Mouse (Mus musculus) G1E (cell line): ENCODE data around the gene Ilf3. TPM values are rescaled to one million over a fixed set of nuclear protein-coding genes. Genes with fewer than 3 reads are reported as not detected.

Experiments used
- ATAC-seq: 2 replicates; pipeline ENCODE4 v1.8.0; 2016; ENCODE audit warnings: mild to moderate bottlenecking; ENCODE audit not compliant: insufficient number of reproducible peaks, poor library complexity, low FRiP score, severe bottlenecking; ENCODE audit errors: extremely low read depth
- DNase-seq: peaks from one replicate; pipeline ENCODE4 v3.0.0; 2012; ENCODE audit warnings: low spot score
- H3K27me3 ChIP-seq: 2 replicates; pipeline ENCODE4 v1.6.1; 2012; ENCODE audit warnings: mild to moderate bottlenecking, low read length, inconsistent platforms; ENCODE audit not compliant: insufficient read depth
- H3K36me3 ChIP-seq: replicated peaks from 2 replicates; pipeline ENCODE3; 2012; ENCODE audit warnings: mild to moderate bottlenecking, inconsistent platforms
- H3K4me1 ChIP-seq: 2 replicates; pipeline ENCODE4 v1.6.1; 2012; ENCODE audit warnings: low read depth, low read length, inconsistent platforms, mixed read lengths; ENCODE audit not compliant: insufficient read depth
- H3K4me3 ChIP-seq: 2 replicates; pipeline ENCODE4 v1.5.1; 2012; ENCODE audit warnings: low read depth, mild to moderate bottlenecking, inconsistent platforms, low read length, moderate library complexity, mixed read lengths
- H3K9me3 ChIP-seq: replicated peaks from 2 replicates; pipeline ENCODE4 v1.6.1; 2012; ENCODE audit warnings: inconsistent platforms
- CTCF ChIP-seq: IDR thresholded peaks from 2 replicates; pipeline ENCODE4 v1.5.1; 2012; ENCODE audit warnings: low read depth, low read length, inconsistent platforms, mixed read lengths
- GATA1 ChIP-seq: IDR thresholded peaks from 2 replicates; pipeline ENCODE4 v1.6.1; 2012; ENCODE audit warnings: borderline replicate concordance, low read length, inconsistent platforms, mixed read lengths
- GATA2 ChIP-seq: IDR thresholded peaks from 2 replicates; pipeline ENCODE4 v1.6.1; 2012; ENCODE audit warnings: low read depth, low read length, inconsistent platforms, borderline replicate concordance
- POLR2AphosphoS5 ChIP-seq: IDR thresholded peaks from 2 replicates; pipeline ENCODE4 v1.6.1; 2012; ENCODE audit warnings: low read depth, low read length, inconsistent platforms; ENCODE audit not compliant: insufficient replicate concordance
- TAL1 ChIP-seq: conservative IDR thresholded peaks from 2 replicates; pipeline ENCODE4 v1.6.1; 2012; ENCODE audit warnings: low read depth, low read length, inconsistent platforms, mixed read lengths
- polyA plus RNA-seq: library from polyadenylated mRNA; stranded (reverse); fragments of >175 nt; gene quantifications from 2 replicates; pipeline ENCODE4 v1.2.3, GENCODE M21; 2012
- total RNA-seq, 2 experiments: library from RNA; stranded (forward) in 1 of 2; stranded (reverse) in 1 of 2; fragments of 200-1000 nt in 1 of 2; fragments of >200 nt in 1 of 2; fragmentation: Nextera tagmentation in 1 of 2; gene quantifications; 2 replicates each; pipeline ENCODE4 v1.2.3; 2014 to 2017

Gene Ilf3
- total and polyA plus RNA-seq, 3 experiments: 81.3 to 123 (median 94.1) TPM

DNA sequence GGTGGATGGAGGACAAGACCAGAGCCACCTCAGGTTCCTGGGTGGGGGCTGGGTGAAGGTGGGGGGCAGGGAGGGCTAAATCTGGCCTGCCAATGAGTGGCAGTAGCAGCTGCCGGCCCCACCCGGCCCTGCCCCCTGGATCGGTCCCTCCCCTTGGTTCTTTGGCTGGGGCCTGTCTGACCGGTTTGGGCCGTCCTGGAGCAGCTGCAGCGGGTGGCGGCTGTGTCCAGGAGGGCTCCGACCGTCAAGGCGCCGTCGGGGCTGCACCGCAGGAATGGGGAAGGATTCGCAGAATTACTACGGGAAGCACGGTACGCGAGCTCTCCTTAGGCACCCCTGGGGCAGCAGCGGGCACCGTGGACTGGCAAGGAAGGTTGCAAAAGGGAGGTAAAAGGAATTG lies 30.0 kb upstream of the Ilf3 start:
- DNase-seq: no peak
- no peak for ATAC-seq
- Histone ChIP-seq H3K4me1 (peaks cover 15% of the 10 kb centered on the region), H3K36me3 (peaks cover 46% of the 10 kb centered on the region), H3K9me3 (no peaks in the 10 kb centered on the region), H3K4me3 (no peak overlapping the region), H3K27me3 (no peaks in the 10 kb centered on the region)
- TF ChIP-seq GATA1 (no peak), CTCF (no peak), TAL1 (no peak), GATA2 (no peak), POLR2AphosphoS5 (no peak)

DNA sequence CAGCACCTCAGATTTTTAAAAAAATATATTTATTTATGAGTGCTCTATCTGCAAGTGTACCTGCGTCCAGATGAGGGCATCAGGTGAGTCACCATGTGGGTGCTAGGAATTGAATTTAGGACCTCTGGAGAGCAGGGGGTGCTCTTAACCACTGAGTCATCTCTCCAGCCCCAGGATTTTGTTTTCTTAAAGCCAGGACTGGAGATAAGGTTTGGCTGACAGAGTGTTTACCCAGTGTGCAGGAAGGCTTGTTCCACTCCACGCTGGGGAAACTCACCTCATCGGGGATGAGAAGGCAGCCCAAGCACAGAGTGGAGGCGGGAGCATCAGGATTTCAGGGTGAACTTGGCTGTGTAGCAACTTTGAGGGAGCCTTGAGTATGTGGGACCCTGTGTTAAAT lies 27.3 kb upstream of the Ilf3 start:
- TF ChIP-seq TAL1 (no peak), GATA2 (no peak), CTCF (no peak), GATA1 (no peak), POLR2AphosphoS5 (no peak)
- no peak for DNase-seq
- H3K9me3 ChIP-seq: no peaks in the 10 kb centered on the region
- H3K27me3 ChIP-seq: no peaks in the 10 kb centered on the region
- peaks cover 70% of the 10 kb centered on the region for H3K36me3 ChIP-seq
- no peak overlapping the region for H3K4me3 ChIP-seq
- ATAC-seq: no peak
- peaks cover 7% of the 10 kb centered on the region for H3K4me1 ChIP-seq

GRCm38 (mm10) chr9:21346627-21347365 lies 20.9 kb upstream of the Ilf3 start:
- H3K4me3 ChIP-seq: no peak overlapping the region
- TF ChIP-seq POLR2AphosphoS5 (no peak), GATA1 (no peak), CTCF (no peak), TAL1 (no peak), GATA2 (no peak)
- no peaks in the 10 kb centered on the region for H3K27me3 ChIP-seq
- H3K36me3 ChIP-seq: peaks cover 88% of the 10 kb centered on the region
- no peaks in the 10 kb centered on the region for H3K9me3 ChIP-seq
- H3K4me1 ChIP-seq: peaks cover 20% of the 10 kb centered on the region
- no peak for DNase-seq
- ATAC-seq: no peak

- DNase-seq: no peak
- TF ChIP-seq GATA2: no peak
- TF ChIP-seq TAL1: no peak
- no peak for TF ChIP-seq CTCF
- TF ChIP-seq GATA1: no peak
- no peak for TF ChIP-seq POLR2AphosphoS5
- peaks cover 34% of the 10 kb centered on the region for H3K4me1 ChIP-seq
- ATAC-seq: no peak
- H3K27me3 ChIP-seq: no peaks in the 10 kb centered on the region
- no peaks in the 10 kb centered on the region for H3K9me3 ChIP-seq
- H3K4me3 ChIP-seq: no peak overlapping the region
- peaks cover 80% of the 10 kb centered on the region for H3K36me3 ChIP-seq
Measured at GRCm38 (mm10) chr9:21348152-21348551, 19.5 kb upstream of the Ilf3 start.

GRCm38 (mm10) chr9:21351178-21351577 lies 16.5 kb upstream of the Ilf3 start:
- H3K36me3 ChIP-seq: peaks cover 73% of the 10 kb centered on the region
- no peaks in the 10 kb centered on the region for H3K9me3 ChIP-seq
- H3K27me3 ChIP-seq: no peaks in the 10 kb centered on the region
- H3K4me3 ChIP-seq: no peak overlapping the region
- TF ChIP-seq TAL1 (no peak), GATA2 (no peak), POLR2AphosphoS5 (no peak), GATA1 (no peak)
- DNase-seq: no peak
- ATAC-seq: no peak
- H3K4me1 ChIP-seq: peaks cover 49% of the 10 kb centered on the region

DNA sequence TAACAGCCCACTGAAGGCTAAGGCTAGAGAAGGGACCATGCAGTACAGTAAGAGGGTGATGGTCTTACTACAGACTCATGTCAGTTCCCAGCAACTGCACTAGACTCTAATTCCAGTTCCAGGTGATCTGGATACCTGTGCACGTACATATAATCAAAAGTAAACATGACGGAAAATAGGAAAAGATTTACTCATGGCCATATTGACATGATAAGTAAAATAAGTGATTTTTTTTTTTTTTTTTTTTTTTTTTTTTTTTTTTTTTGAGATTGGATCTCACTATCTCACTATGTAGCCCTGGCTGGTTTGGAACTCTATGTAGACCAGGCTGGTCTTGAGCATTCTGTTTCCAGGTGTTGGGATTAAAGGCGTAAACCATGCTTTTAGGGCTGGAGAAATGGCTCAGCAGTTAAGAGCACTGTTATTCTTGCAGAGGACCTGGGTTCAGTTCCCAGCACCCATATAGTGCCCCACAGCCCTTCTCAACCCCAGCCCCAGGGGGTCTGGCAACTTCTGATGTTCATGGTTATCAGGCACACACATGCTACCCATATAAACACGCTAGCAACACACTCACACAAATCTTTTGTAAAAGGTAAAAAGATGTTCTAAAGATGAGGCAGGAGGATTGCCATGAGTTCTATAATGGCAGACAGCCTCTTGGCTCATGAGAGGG lies 15.8 kb upstream of the Ilf3 start:
- peaks cover 67% of the 10 kb centered on the region for H3K36me3 ChIP-seq
- DNase-seq: no peak
- H3K9me3 ChIP-seq: no peaks in the 10 kb centered on the region
- H3K4me1 ChIP-seq: peaks cover 49% of the 10 kb centered on the region
- H3K4me3 ChIP-seq: peak overlapping the region; percentile 63
- ATAC-seq: no peak
- H3K27me3 ChIP-seq: no peaks in the 10 kb centered on the region
- TF ChIP-seq GATA2 (no peak), CTCF (no peak), TAL1 (no peak), POLR2AphosphoS5 (no peak), GATA1 (no peak)
